Mouse (Mus musculus) heart, embryonic 15.5 days (tissue): ENCODE data around the gene Adamtsl1. TPM values are rescaled to one million over a fixed set of nuclear protein-coding genes. Genes with fewer than 3 reads are reported as not detected.

Source experiments
- ATAC-seq: fragments of 200-750 bp; cut with Nextera tagmentation; replicated peaks from 2 replicates; pipeline ENCODE4 v1.8.0; 2017; ENCODE audit warnings: low read depth, moderate TSS enrichment; ENCODE audit not compliant: insufficient number of reproducible peaks, insufficient read depth, low FRiP score
- H3K27ac ChIP-seq: fragments of 300-500 bp; sonication (generic); 2 replicates; pipeline ENCODE4 v1.5.1; 2015; ENCODE audit warnings: mild to moderate bottlenecking, inconsistent platforms
- H3K27me3 ChIP-seq: fragments of 300-500 bp; sonication (generic); 2 replicates; pipeline ENCODE4 v1.6.1; 2015; ENCODE audit warnings: inconsistent platforms
- H3K36me3 ChIP-seq: fragments of 300-500 bp; sonication (generic); 2 replicates; pipeline ENCODE4 v1.6.1; 2015; ENCODE audit warnings: mild to moderate bottlenecking, inconsistent platforms
- H3K4me1 ChIP-seq: fragments of 300-500 bp; sonication (generic); replicated peaks from 2 replicates; pipeline ENCODE4 v1.6.1; 2015; ENCODE audit warnings: inconsistent platforms
- H3K4me2 ChIP-seq: fragments of 300-500 bp; sonication (generic); 2 replicates; pipeline ENCODE4 v1.6.1; 2015; ENCODE audit warnings: inconsistent platforms, mild to moderate bottlenecking, moderate library complexity
- H3K4me3 ChIP-seq: fragments of 300-500 bp; sonication (generic); 2 replicates; pipeline ENCODE4 v1.5.1; 2015; ENCODE audit warnings: mild to moderate bottlenecking, inconsistent platforms
- H3K9ac ChIP-seq: fragments of 300-500 bp; sonication (generic); 2 replicates; pipeline ENCODE4 v1.6.1; 2015; ENCODE audit warnings: mild to moderate bottlenecking, inconsistent platforms
- H3K9me3 ChIP-seq: fragments of 300-500 bp; sonication (generic); replicated peaks from 2 replicates; pipeline ENCODE4 v1.6.1; 2016; ENCODE audit warnings: inconsistent platforms
- WGBS: fragments of 180-500 bp; shearing (Covaris S2); methylation state at CpG from one replicate; pipeline ENCODE4 v1.1.7; 2015; ENCODE audit warnings: mixed read lengths; 5-methylcytosine and 5-hydroxymethylcytosine counted together
- polyA plus RNA-seq: library from polyadenylated mRNA; unstranded; fragments of >200 nt; fragmentation: Nextera tagmentation; extraction: Ambion mirVana; gene quantifications from 2 replicates; pipeline ENCODE4 v1.2.1, GENCODE M21; 2015

Gene Adamtsl1
- polyA plus RNA-seq, 1 experiment from 2014 or later: 9.8 TPM

DNA sequence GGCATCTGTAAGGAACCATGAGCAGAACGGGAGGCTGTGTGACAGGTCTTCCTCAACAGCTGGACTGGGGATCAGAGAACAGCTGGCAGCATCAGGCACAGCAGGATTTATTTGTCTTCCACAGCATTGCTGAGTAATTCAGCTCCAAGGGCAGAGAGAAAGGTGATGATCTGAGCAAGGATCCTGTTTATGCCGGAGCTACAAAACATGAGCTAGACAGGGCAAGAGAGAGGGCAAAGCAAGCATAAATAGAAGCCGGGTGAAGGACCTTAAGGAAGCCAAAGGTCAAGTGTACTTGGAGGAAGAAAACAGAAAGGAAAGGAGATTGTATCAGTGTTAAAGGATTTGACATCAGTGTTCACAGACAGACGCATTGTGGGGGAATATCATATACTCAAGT is 158.3 kb downstream of the Adamtsl1 start:
- no peak overlapping the region for H3K9ac ChIP-seq
- H3K27ac ChIP-seq: no peak overlapping the region
- WGBS: 44% methylated on average over 4 of the region's 4 CpGs
- H3K9me3 ChIP-seq: no peaks in the 10 kb centered on the region
- H3K36me3 ChIP-seq: no peaks in the 10 kb centered on the region
- H3K27me3 ChIP-seq: no peaks in the 10 kb centered on the region
- no peak overlapping the region for H3K4me2 ChIP-seq
- no peak for ATAC-seq
- H3K4me1 ChIP-seq: no peaks in the 10 kb centered on the region
- no peak overlapping the region for H3K4me3 ChIP-seq

DNA sequence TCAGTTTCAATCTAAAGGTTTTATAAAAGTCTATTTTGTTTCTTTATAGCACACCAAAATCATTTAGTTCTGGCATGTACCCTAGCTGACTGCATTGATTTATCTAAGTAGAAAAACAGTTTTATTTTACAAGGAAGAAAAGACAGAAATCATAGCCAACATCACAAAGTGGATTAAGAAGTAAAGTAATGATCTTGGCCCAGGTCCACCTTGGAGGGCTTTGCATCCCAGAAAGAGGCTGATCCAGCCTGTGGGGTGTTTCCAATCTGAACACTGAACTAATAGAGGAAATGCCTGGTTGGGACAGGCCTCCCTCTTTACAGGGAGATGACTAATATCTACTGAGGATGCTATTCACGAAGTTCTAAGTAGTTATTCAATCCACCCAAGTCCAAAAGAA is 163.6 kb downstream of the Adamtsl1 start:
- no peak for ATAC-seq
- H3K36me3 ChIP-seq: no peaks in the 10 kb centered on the region
- 44% methylated on average over 1 of the region's 1 CpGs for WGBS
- H3K4me3 ChIP-seq: no peak overlapping the region
- H3K9ac ChIP-seq: no peak overlapping the region
- no peak overlapping the region for H3K4me2 ChIP-seq
- no peaks in the 10 kb centered on the region for H3K4me1 ChIP-seq
- no peak overlapping the region for H3K27ac ChIP-seq
- no peaks in the 10 kb centered on the region for H3K9me3 ChIP-seq
- no peaks in the 10 kb centered on the region for H3K27me3 ChIP-seq

DNA sequence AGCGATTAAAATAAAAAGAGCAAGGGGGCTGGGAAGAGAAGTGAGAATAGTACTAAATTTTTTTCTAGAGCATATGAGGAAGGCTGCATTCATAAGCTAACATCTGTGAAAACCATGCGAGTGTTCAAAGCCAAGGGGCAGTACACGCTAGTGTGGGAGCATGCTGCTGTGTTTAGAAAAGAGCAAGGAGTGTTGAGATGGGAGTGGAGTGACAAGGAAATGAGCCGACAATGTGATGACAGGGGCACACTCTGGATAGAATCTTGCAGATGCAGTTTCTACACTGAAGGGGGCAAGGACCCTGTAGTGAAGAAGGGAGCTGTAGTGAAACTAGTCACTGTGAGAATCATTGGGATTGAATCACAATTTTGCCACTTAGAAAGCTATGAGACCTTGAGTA is 172.2 kb downstream of the Adamtsl1 start:
- 37% methylated on average over 4 of the region's 4 CpGs for WGBS
- Histone ChIP-seq H3K4me1 (no peaks in the 10 kb centered on the region), H3K27ac (no peak overlapping the region), H3K27me3 (no peaks in the 10 kb centered on the region), H3K36me3 (no peaks in the 10 kb centered on the region), H3K4me2 (no peak overlapping the region), H3K9ac (no peak overlapping the region), H3K9me3 (no peaks in the 10 kb centered on the region), H3K4me3 (no peak overlapping the region)
- no peak for ATAC-seq

DNA sequence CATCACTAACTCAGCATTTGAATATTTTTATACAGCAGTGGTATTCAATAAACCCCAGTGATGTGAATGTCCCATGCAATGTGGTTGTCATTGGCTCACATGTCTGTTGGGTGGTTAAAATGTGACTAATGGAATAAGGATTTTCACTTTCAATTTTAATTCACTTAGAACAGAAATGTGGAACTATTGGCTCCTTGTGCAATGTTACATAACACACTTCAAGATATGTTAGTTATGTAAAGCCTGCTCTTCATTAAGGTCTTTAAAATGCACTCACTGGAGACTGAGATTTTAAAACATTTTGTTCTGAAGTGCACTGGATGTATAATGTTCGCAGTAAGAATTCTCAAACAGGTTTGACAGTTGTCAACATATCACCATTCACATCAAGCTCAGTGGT is 181.3 kb downstream of the Adamtsl1 start:
- Histone ChIP-seq H3K4me3 (no peak overlapping the region), H3K9me3 (no peaks in the 10 kb centered on the region), H3K9ac (no peak overlapping the region), H3K4me2 (no peak overlapping the region), H3K4me1 (no peaks in the 10 kb centered on the region), H3K27ac (no peak overlapping the region), H3K36me3 (no peaks in the 10 kb centered on the region), H3K27me3 (no peaks in the 10 kb centered on the region)
- WGBS: 70% methylated on average over 1 of the region's 1 CpGs
- ATAC-seq: no peak

DNA sequence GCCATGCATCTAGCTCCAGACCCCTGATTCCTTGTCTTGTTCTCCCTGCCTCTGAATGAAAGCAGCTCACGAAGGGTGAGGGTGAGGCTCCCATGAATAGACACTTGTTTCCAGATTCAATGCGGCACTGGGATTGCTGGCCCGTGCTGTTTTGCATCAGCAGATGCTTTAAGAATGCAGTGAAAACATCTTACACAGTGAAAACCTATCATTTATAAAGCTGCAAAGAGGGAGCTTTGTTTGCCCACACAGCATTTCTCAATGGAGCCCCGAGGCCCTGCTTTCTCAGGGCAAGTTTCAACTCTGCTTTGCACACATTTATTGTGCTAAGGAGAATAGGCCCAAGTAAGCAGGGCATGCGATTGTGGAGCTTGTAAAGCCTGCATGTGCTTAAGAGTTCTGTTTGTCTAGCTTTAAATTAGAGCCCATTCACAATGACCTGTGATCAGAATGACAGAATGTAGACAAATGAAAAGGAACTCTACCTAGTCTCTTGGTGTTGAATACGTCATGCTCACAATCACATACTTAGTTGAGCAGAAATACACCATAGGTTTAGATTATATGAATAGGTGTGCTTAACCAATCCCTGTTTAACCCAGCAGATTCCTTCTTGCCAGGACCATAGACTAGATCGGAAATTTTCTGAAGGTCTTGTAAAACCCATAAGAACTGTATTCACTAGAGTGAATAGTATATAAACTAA is 193.5 kb downstream of the Adamtsl1 start:
- WGBS: 74% methylated on average over 7 of the region's 7 CpGs
- no peaks in the 10 kb centered on the region for H3K4me1 ChIP-seq
- H3K4me3 ChIP-seq: no peak overlapping the region
- H3K27ac ChIP-seq: no peak overlapping the region
- H3K9me3 ChIP-seq: no peaks in the 10 kb centered on the region
- no peak overlapping the region for H3K4me2 ChIP-seq
- no peak for ATAC-seq
- no peak overlapping the region for H3K9ac ChIP-seq
- no peaks in the 10 kb centered on the region for H3K27me3 ChIP-seq
- H3K36me3 ChIP-seq: no peaks in the 10 kb centered on the region

DNA sequence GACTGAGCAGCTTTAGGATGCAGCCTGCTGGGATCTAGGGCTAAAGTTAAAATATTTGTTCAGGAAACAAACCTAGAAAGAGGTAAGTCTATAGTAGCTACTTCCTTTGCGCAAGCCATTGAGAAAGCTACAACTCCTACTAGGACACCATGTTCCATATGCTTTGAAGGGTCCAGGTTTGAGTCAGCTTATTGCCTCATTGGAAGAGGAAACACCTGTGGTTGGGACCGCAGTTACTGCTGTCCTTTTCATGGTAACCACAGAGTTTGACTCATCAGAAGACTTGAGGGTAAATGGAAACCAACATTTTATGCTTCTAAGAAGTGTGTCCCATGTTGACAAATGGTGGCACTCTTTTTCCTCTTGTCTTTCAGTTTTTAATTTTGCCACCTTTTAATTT is 195.7 kb downstream of the Adamtsl1 start:
- no peaks in the 10 kb centered on the region for H3K36me3 ChIP-seq
- H3K4me1 ChIP-seq: no peaks in the 10 kb centered on the region
- H3K4me2 ChIP-seq: no peak overlapping the region
- H3K4me3 ChIP-seq: no peak overlapping the region
- ATAC-seq: no peak
- no peaks in the 10 kb centered on the region for H3K27me3 ChIP-seq
- H3K27ac ChIP-seq: no peak overlapping the region
- WGBS: 87% methylated on average over 2 of the region's 2 CpGs
- H3K9ac ChIP-seq: no peak overlapping the region
- H3K9me3 ChIP-seq: no peaks in the 10 kb centered on the region

DNA sequence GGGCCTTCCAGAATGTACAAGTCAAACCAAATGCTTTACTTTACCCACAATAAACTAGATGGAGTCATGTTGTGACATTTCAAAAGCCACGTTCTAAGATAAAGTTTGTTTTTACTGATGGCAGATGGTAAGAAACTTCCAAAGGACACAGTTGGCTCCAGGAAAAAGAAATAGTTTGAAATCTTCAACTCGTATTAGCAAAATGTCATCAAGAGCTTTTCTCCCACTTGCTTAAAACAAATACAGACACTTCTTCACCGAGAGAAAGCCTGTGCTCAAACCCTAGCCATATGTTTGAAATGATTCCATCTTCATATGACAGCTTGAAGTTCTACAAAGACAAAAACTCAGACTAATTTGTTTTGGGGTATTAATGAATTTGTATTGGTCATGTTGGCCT is 211.0 kb downstream of the Adamtsl1 start:
- no peak overlapping the region for H3K4me3 ChIP-seq
- no peak overlapping the region for H3K9ac ChIP-seq
- no peaks in the 10 kb centered on the region for H3K36me3 ChIP-seq
- no peaks in the 10 kb centered on the region for H3K4me1 ChIP-seq
- no peak for ATAC-seq
- H3K27ac ChIP-seq: no peak overlapping the region
- WGBS: 55% methylated on average over 3 of the region's 3 CpGs
- H3K9me3 ChIP-seq: no peaks in the 10 kb centered on the region
- no peak overlapping the region for H3K4me2 ChIP-seq
- H3K27me3 ChIP-seq: no peaks in the 10 kb centered on the region

DNA sequence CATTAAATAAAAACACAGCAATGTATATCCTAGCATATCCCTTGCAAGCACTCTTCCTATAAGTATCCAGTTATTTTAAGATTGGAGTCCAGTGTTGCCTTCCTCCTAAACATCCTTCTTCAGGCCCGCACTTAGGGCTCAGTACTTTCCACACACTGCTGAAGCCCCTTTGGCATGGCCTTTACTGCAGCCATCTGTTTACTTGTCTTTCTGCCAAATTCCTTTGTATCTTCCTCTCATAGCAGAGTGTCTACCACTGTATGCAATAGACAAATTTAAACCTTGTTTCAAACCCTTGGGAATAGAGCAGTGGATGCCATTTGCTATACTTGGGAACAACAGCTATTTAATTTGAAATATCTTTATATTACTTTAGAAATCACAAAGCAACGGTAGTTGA is 213.8 kb downstream of the Adamtsl1 start:
- H3K4me1 ChIP-seq: no peaks in the 10 kb centered on the region
- no peaks in the 10 kb centered on the region for H3K36me3 ChIP-seq
- H3K27ac ChIP-seq: no peak overlapping the region
- H3K4me2 ChIP-seq: no peak overlapping the region
- no peak for ATAC-seq
- no peak overlapping the region for H3K4me3 ChIP-seq
- no peaks in the 10 kb centered on the region for H3K9me3 ChIP-seq
- H3K27me3 ChIP-seq: no peaks in the 10 kb centered on the region
- WGBS: 80% methylated on average over 2 of the region's 2 CpGs
- no peak overlapping the region for H3K9ac ChIP-seq

DNA sequence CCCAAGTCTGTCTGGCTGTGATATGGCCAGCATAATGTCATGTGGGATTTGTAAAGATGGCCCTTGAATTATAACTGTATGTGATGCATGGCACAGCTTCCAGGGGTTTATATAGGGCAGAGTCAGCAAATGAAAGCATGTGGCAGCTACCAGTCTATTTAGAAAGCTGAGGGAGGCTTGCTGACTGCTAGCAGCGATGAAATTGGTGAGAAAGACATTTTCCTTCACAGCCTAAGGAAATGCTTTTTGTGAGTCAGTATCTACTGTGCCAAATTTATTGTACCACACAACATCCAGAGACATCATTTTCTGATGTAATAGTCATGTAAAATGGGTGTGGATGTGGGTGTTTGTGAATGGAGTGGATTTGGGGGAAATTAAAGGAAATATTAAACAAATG is 214.4 kb downstream of the Adamtsl1 start:
- Histone ChIP-seq H3K9me3 (no peaks in the 10 kb centered on the region), H3K36me3 (no peaks in the 10 kb centered on the region), H3K9ac (no peak overlapping the region), H3K27ac (no peak overlapping the region), H3K27me3 (no peaks in the 10 kb centered on the region), H3K4me2 (no peak overlapping the region), H3K4me3 (no peak overlapping the region), H3K4me1 (no peaks in the 10 kb centered on the region)
- no peak for ATAC-seq
- 63% methylated on average over 1 of the region's 1 CpGs for WGBS

DNA sequence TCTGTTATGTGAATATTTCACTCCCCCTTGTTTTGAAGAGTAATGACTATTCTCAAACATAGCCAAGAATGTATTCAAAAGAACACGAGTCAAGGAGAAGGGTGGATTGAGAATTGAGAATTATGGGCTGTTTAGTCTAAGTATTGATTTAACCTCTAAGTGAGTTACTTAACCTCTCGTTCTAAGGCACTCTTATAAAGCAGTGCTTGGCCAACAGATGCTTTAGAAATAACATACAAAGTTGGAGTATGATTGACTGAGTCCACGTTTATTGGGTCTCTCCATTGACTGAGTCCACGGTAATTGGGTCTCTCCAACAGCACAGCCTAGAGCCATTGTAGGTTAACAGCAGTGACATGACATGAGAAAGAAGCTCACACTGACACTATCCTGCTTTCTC is 226.5 kb downstream of the Adamtsl1 start:
- Histone ChIP-seq H3K4me3 (no peak overlapping the region), H3K4me1 (no peaks in the 10 kb centered on the region), H3K27me3 (no peaks in the 10 kb centered on the region), H3K9me3 (no peaks in the 10 kb centered on the region), H3K27ac (no peak overlapping the region), H3K9ac (no peak overlapping the region), H3K4me2 (no peak overlapping the region), H3K36me3 (no peaks in the 10 kb centered on the region)
- 67% methylated on average over 4 of the region's 4 CpGs for whole genome bisulfite sequencing
- ATAC-seq: no peak

DNA sequence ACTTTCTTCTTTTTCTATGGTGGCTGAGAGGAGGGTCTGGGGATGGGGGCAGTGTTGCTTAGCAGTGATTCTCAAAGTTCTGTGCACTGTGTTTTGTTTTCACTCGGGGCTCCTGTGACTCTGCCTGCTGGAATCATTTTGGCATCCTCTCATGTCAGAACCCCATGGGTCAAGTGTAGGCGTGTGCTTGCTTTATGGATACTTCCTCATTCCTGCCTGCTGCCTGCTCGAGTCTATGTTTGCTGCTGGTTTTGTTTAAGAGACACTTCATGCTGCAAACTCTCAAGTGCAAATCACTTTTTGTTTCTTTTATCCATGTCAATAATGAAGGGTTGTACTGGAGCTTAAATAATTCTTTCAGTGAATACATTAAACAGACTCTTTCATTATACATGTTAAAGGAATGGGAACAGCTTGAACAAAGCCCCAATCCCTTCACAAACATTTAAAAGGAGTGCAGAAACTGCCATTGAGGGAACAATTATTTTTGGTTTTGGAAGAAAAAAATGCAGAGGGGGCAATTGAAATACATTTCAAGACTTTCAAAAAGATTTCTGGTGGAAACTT is 227.9 kb downstream of the Adamtsl1 start:
- no peaks in the 10 kb centered on the region for H3K4me1 ChIP-seq
- no peaks in the 10 kb centered on the region for H3K9me3 ChIP-seq
- no peaks in the 10 kb centered on the region for H3K27me3 ChIP-seq
- no peak for ATAC-seq
- no peak overlapping the region for H3K27ac ChIP-seq
- no peak overlapping the region for H3K4me3 ChIP-seq
- H3K36me3 ChIP-seq: no peaks in the 10 kb centered on the region
- H3K9ac ChIP-seq: no peak overlapping the region
- 16% methylated on average over 3 of the region's 3 CpGs for WGBS
- H3K4me2 ChIP-seq: no peak overlapping the region

DNA sequence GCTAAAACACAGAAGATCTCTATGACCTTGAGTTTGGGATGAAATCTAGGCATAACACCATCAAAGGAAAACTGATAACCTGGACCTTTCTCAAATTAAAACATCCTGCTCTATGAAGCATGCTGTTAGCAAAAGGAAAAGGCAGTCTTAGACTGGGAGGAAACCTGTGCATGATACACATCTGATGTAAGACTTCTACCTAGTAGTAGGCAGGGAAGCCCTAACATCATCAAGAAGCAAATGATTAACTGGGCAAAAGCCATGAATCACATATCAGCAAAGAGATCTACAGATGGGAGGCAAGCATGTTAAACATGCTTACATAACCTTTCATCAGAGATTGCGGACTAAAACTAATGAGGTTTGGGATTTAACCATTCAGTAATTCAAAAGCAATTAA is 229.5 kb downstream of the Adamtsl1 start:
- no peaks in the 10 kb centered on the region for H3K36me3 ChIP-seq
- no peaks in the 10 kb centered on the region for H3K27me3 ChIP-seq
- 90% methylated on average over 1 of the region's 1 CpGs for whole genome bisulfite sequencing
- no peak overlapping the region for H3K4me3 ChIP-seq
- H3K9me3 ChIP-seq: no peaks in the 10 kb centered on the region
- ATAC-seq: no peak
- no peak overlapping the region for H3K4me2 ChIP-seq
- H3K9ac ChIP-seq: no peak overlapping the region
- no peak overlapping the region for H3K27ac ChIP-seq
- H3K4me1 ChIP-seq: no peaks in the 10 kb centered on the region
